Comparison of ENCODE assay signal across 32 mouse cellular contexts in the genomic region with DNA sequence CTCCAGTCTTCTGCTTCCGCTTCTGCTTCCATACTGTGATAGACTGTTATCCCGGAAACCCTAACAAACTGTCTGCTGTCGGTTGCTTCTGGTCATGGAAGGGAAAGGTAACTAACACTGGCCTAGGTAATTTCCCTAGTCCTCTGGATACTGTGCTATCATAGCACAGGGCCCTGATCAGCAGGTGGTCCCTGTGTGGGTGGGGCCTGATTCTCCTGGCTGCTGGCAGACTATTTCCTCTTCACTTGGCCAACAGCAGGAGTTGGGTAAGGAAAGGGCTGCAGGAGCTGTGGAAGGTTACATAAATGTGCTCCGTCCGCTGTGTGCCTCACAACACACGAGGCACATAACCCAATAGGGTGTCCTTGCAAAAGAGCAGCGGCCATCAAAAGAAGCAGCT. TPM values are rescaled to one million over a fixed set of nuclear protein-coding genes. Genes with fewer than 3 reads are reported as not detected.
"Had no signal": no experiment of that assay in that cellular context is flagged by ENCODE, and none has a peak within 500 bp of the region (broad histone marks: within the 10 kb centered on the region; RNA-seq: fewer than 3 reads in every experiment).

No protein-coding gene starts in this region.

- H3K4me1 ChIP-seq: heart, embryonic 13.5 days; heart, embryonic 15.5 days; liver, embryonic 12.5 days had no signal

- H3K4me3 ChIP-seq: heart, adult 2 months; heart, embryonic 13.5 days; heart, embryonic 15.5 days; hindbrain, embryonic 13.5 days; hindbrain, embryonic 15.5 days; kidney, embryonic 15.5 days; limb, embryonic 13.5 days; limb, embryonic 15.5 days; liver, embryonic 12.5 days had no signal

- H3K9ac ChIP-seq: heart, embryonic 13.5 days; heart, embryonic 15.5 days; hindbrain, embryonic 13.5 days; hindbrain, embryonic 15.5 days; kidney, embryonic 15.5 days; limb, embryonic 13.5 days; limb, embryonic 15.5 days; liver, embryonic 12.5 days had no signal

- ATAC-seq: hindbrain, postnatal 0 days; intestine, embryonic 16.5 days; liver, embryonic 12.5 days had no signal

- H3K4me2 ChIP-seq: heart, embryonic 11.5 days; heart, embryonic 13.5 days; heart, embryonic 15.5 days; hindbrain, embryonic 13.5 days; hindbrain, embryonic 15.5 days; kidney, embryonic 15.5 days; limb, embryonic 13.5 days; limb, embryonic 15.5 days; liver, embryonic 12.5 days had no signal

- H3K36me3 ChIP-seq: heart, embryonic 13.5 days; heart, embryonic 15.5 days; hindbrain, embryonic 13.5 days; hindbrain, embryonic 15.5 days; kidney, embryonic 15.5 days; limb, embryonic 13.5 days; limb, embryonic 15.5 days; liver, embryonic 12.5 days had no signal

- H3K9me3 ChIP-seq: heart, embryonic 13.5 days; heart, embryonic 15.5 days; hindbrain, embryonic 13.5 days; hindbrain, embryonic 15.5 days; kidney, embryonic 15.5 days; limb, embryonic 13.5 days; limb, embryonic 15.5 days; liver, embryonic 12.5 days had no signal

- DNase-seq: gastrocnemius, postnatal 14 days; gastrocnemius, postnatal 36 days; heart, adult 11 months; heart, adult 2 months; heart, postnatal 14 days; heart, postnatal 36 days; kidney, adult 11 months; kidney, adult 2 months; kidney, adult 9 months; kidney, postnatal 14 days; kidney, postnatal 36 days; layer of hippocampus, adult 9-11 months; layer of hippocampus, postnatal 36 days; left cerebral cortex, postnatal 4 days had no signal

- H3K27ac ChIP-seq: heart, adult 2 months; heart, embryonic 13.5 days; heart, embryonic 15.5 days; hindbrain, embryonic 13.5 days; hindbrain, embryonic 15.5 days; hindbrain, postnatal 0 days; kidney, embryonic 15.5 days; kidney, postnatal 0 days; limb, embryonic 13.5 days; limb, embryonic 15.5 days; liver, embryonic 12.5 days had no signal

RNA-seq across cellular contexts. Expression of gene Gsx1, which starts 31.1 kb away (rescaled TPM):
- polyA plus RNA-seq: gonadal fat pad, adult 2 months; heart, adult 2 months; heart, embryonic 11.5 days; heart, embryonic 13.5 days; heart, embryonic 15.5 days; heart, postnatal 0 days; intestine, embryonic 14.5 days; intestine, embryonic 16.5 days; kidney, adult 2 months; kidney, embryonic 15.5 days; kidney, postnatal 0 days; large intestine, adult 2 months; limb, embryonic 11.5 days; limb, embryonic 13.5 days; limb, embryonic 15.5 days; liver, adult 2 months; liver, embryonic 12.5 days had no signal
